Mouse (Mus musculus) heart, postnatal 0 days (tissue): Measurements from ENCODE around the gene Rap1gap. TPM values are rescaled to one million over a fixed set of nuclear protein-coding genes. Genes with fewer than 3 reads are reported as not detected.

ENCODE experiments used
- ATAC-seq: fragments of 200-750 bp; cut with Nextera tagmentation; 2 replicates; pipeline ENCODE4 v1.8.0; 2017; ENCODE audit warnings: low read depth, moderate number of reproducible peaks, moderate library complexity; ENCODE audit not compliant: insufficient read depth
- DNase-seq: peaks from one replicate; pipeline ENCODE4 v3.0.0-alpha.2; 2016; ENCODE audit warnings: low spot score
- H3K27ac ChIP-seq: fragments of 300-500 bp; sonication (generic); 2 replicates; pipeline ENCODE4 v1.5.1; 2014; ENCODE audit warnings: low read depth, mild to moderate bottlenecking
- H3K27me3 ChIP-seq: fragments of 300-500 bp; sonication (generic); 2 replicates; pipeline ENCODE4 v1.6.1; 2014; ENCODE audit warnings: low read length, mixed read lengths; ENCODE audit not compliant: control insufficient read depth, insufficient read depth
- H3K36me3 ChIP-seq: fragments of 300-500 bp; sonication (generic); replicated peaks from 2 replicates; pipeline ENCODE4 v1.6.1; 2014; ENCODE audit warnings: low read length, mixed read lengths; ENCODE audit not compliant: control insufficient read depth, insufficient read depth
- H3K4me1 ChIP-seq: fragments of 300-500 bp; sonication (generic); 2 replicates; pipeline ENCODE4 v1.6.1; 2014; ENCODE audit warnings: antibody characterized with exemption; ENCODE audit not compliant: control insufficient read depth, insufficient read depth
- H3K4me2 ChIP-seq: fragments of 300-500 bp; sonication (generic); 2 replicates; pipeline ENCODE4 v1.6.1; 2014; ENCODE audit warnings: low read depth, mild to moderate bottlenecking, low read length, moderate library complexity
- H3K4me3 ChIP-seq: fragments of 300-500 bp; sonication (generic); 2 replicates; pipeline ENCODE4 v1.5.1; 2014; ENCODE audit warnings: low read depth, low read length
- H3K9ac ChIP-seq: fragments of 300-500 bp; sonication (generic); replicated peaks from 2 replicates; pipeline ENCODE4 v1.6.1; 2014; ENCODE audit warnings: low read depth, low read length, mixed read lengths
- H3K9me3 ChIP-seq: fragments of 300-500 bp; sonication (generic); replicated peaks from 2 replicates; pipeline ENCODE4 v1.6.1; 2016; ENCODE audit warnings: low read length; ENCODE audit not compliant: control insufficient read depth
- CTCF ChIP-seq: IDR thresholded peaks from 2 replicates; pipeline ENCODE4 v1.5.1; 2016; ENCODE audit warnings: antibody characterized with exemption, control low read depth, low read depth
- EP300 ChIP-seq: IDR thresholded peaks from 2 replicates; pipeline ENCODE4 v1.6.1; 2016; ENCODE audit warnings: antibody characterized with exemption, low read depth
- WGBS: fragments of 180-500 bp; shearing (Covaris S2); extraction: QIAGEN DNeasy Blood & Tissue Kit; methylation state at CpG from one replicate; pipeline ENCODE4 v1.1.7; 2014; 5-methylcytosine and 5-hydroxymethylcytosine counted together
- polyA plus RNA-seq: library from polyadenylated mRNA; unstranded; fragments of >200 nt; fragmentation: Nextera tagmentation; extraction: Ambion mirVana; gene quantifications from 2 replicates; pipeline ENCODE4 v1.2.1, GENCODE M21; 2015
- total RNA-seq: library from RNA; depleted of rRNA; stranded (reverse); fragments of >200 nt; gene quantifications from 2 replicates; pipeline ENCODE4 v1.2.3, GENCODE M21; 2014; ENCODE audit warnings: low replicate concordance

Rap1gap gene
- total and polyA plus RNA-seq, 2 experiments from 2014 or later, result 10.4 to 17.7 TPM

GRCm38 (mm10) chr4:137657674-137658073 is 6.9 kb upstream of the Rap1gap start:
- H3K4me2 ChIP-seq, result no peak overlapping the region
- no peak overlapping the region for H3K27ac ChIP-seq
- ATAC-seq (no peak), DNase-seq (no peak)
- 88% methylated on average over 8 of the region's 8 CpGs for WGBS
- H3K9me3 ChIP-seq, result no peaks in the 10 kb centered on the region
- no peaks in the 10 kb centered on the region for H3K27me3 ChIP-seq
- TF ChIP-seq CTCF, result no peak
- TF ChIP-seq EP300, result no peak
- H3K36me3 ChIP-seq, result peaks cover 54% of the 10 kb centered on the region
- H3K9ac ChIP-seq, result no peak overlapping the region
- no peaks in the 10 kb centered on the region for H3K4me1 ChIP-seq
- no peak overlapping the region for H3K4me3 ChIP-seq

GRCm38 (mm10) chr4:137659541-137659940 is 5.0 kb upstream of the Rap1gap start:
- 0 out of 2 replicates have a peak, but pooled peaks cover 4% of the 10 kb centered on the region for H3K4me1 ChIP-seq
- DNase-seq (no peak), ATAC-seq (no peak)
- TF ChIP-seq EP300 (no peak), CTCF (no peak)
- no peak overlapping the region for H3K4me3 ChIP-seq
- peaks cover 13% of the 10 kb centered on the region for H3K27me3 ChIP-seq
- H3K9me3 ChIP-seq, result no peaks in the 10 kb centered on the region
- no peak overlapping the region for H3K27ac ChIP-seq
- H3K9ac ChIP-seq, result no peak overlapping the region
- WGBS, result 82% methylated on average over 4 of the region's 4 CpGs
- no peak overlapping the region for H3K4me2 ChIP-seq
- peaks cover 35% of the 10 kb centered on the region for H3K36me3 ChIP-seq

- ATAC-seq (0 out of 2 replicates have a peak, but pooled peaks have one; percentile 18), DNase-seq (no peak)
These were observed 4.0 kb upstream of the Rap1gap start for GRCm38 (mm10) chr4:137660364-137661077.

GRCm38 (mm10) chr4:137661078-137661450 is 3.5 kb upstream of the Rap1gap start:
- no peaks in the 10 kb centered on the region for H3K9me3 ChIP-seq
- peaks cover 20% of the 10 kb centered on the region for H3K36me3 ChIP-seq
- no peak overlapping the region for H3K27ac ChIP-seq
- no peak for DNase-seq
- peaks cover 26% of the 10 kb centered on the region for H3K27me3 ChIP-seq
- H3K4me2 ChIP-seq, result no peak overlapping the region
- TF ChIP-seq CTCF, result no peak
- no peak for TF ChIP-seq EP300
- H3K4me1 ChIP-seq, result 0 out of 2 replicates have a peak, but pooled peaks cover 9% of the 10 kb centered on the region
- H3K4me3 ChIP-seq, result no peak overlapping the region
- no peak overlapping the region for H3K9ac ChIP-seq
- ATAC-seq, result no peak
- 44% methylated on average over 2 of the region's 2 CpGs for WGBS

More at GRCm38 (mm10) chr4:137660364-137661077, 4.0 kb upstream of the Rap1gap start:
- H3K27ac ChIP-seq, result no peak overlapping the region
- TF ChIP-seq EP300, result no peak
- no peak for TF ChIP-seq CTCF
- no peaks in the 10 kb centered on the region for H3K9me3 ChIP-seq
- WGBS, result 58% methylated on average over 10 of the region's 10 CpGs
- peaks cover 21% of the 10 kb centered on the region for H3K27me3 ChIP-seq
- H3K4me3 ChIP-seq, result no peak overlapping the region
- no peak overlapping the region for H3K4me2 ChIP-seq
- no peak overlapping the region for H3K9ac ChIP-seq
- 0 out of 2 replicates have a peak, but pooled peaks cover 9% of the 10 kb centered on the region for H3K4me1 ChIP-seq
- H3K36me3 ChIP-seq, result peaks cover 26% of the 10 kb centered on the region

- WGBS, result 85% methylated on average over 5 of the region's 6 CpGs
- Histone ChIP-seq H3K4me3 (no peak overlapping the region), H3K36me3 (peaks cover 15% of the 10 kb centered on the region), H3K9ac (no peak overlapping the region), H3K9me3 (no peaks in the 10 kb centered on the region), H3K27ac (no peak overlapping the region), H3K27me3 (peaks cover 31% of the 10 kb centered on the region), H3K4me1 (0 out of 2 replicates have a peak, but pooled peaks cover 9% of the 10 kb centered on the region), H3K4me2 (no peak overlapping the region)
- no peak for DNase-seq
- no peak for ATAC-seq
- no peak for TF ChIP-seq EP300
- no peak for TF ChIP-seq CTCF
These were observed 3.0 kb upstream of the Rap1gap start for GRCm38 (mm10) chr4:137661547-137661946.
